Mouse (Mus musculus) forebrain, postnatal 0 days (tissue): ENCODE results near the gene Selenom. TPM values are rescaled to one million over a fixed set of nuclear protein-coding genes. Genes with fewer than 3 reads are reported as not detected.
A peak's percentile ranks its signal among the peaks of the same experiment; 100 is the strongest.

Experiments used
- ATAC-seq: fragments of 200-750 bp; cut with Nextera tagmentation; 2 replicates; pipeline ENCODE4 v1.8.0; 2017; ENCODE audit warnings: mild to moderate bottlenecking, moderate library complexity
- DNase-seq: peaks from one replicate; pipeline ENCODE4 v3.0.0-alpha.2; 2015
- H3K27ac ChIP-seq: fragments of 300-500 bp; sonication (generic); 2 replicates; pipeline ENCODE4 v1.5.1; 2014; ENCODE audit warnings: low read depth, mild to moderate bottlenecking, antibody characterized with exemption, low read length, moderate library complexity, mixed read lengths
- H3K27me3 ChIP-seq: fragments of 300-500 bp; sonication (generic); 2 replicates; pipeline ENCODE4 v1.6.1; 2014; ENCODE audit warnings: mild to moderate bottlenecking, low read length, mixed read lengths; ENCODE audit not compliant: insufficient read depth
- H3K36me3 ChIP-seq: fragments of 300-500 bp; sonication (generic); 2 replicates; pipeline ENCODE4 v1.6.1; 2014; ENCODE audit warnings: mild to moderate bottlenecking, moderate library complexity; ENCODE audit not compliant: insufficient read depth
- H3K4me1 ChIP-seq: fragments of 300-500 bp; sonication (generic); 2 replicates; pipeline ENCODE4 v1.6.1; 2014; ENCODE audit warnings: antibody characterized with exemption; ENCODE audit not compliant: insufficient read depth
- H3K4me2 ChIP-seq: fragments of 300-500 bp; sonication (generic); 2 replicates; pipeline ENCODE4 v1.6.1; 2014; ENCODE audit warnings: low read depth, mild to moderate bottlenecking, moderate library complexity
- H3K4me3 ChIP-seq: fragments of 300-500 bp; sonication (generic); 2 replicates; pipeline ENCODE4 v1.5.1; 2014; ENCODE audit warnings: low read depth, low read length, mixed read lengths
- H3K9ac ChIP-seq: fragments of 300-500 bp; sonication (generic); 2 replicates; pipeline ENCODE4 v1.6.1; 2014; ENCODE audit warnings: mild to moderate bottlenecking
- H3K9me3 ChIP-seq: fragments of 300-500 bp; sonication (generic); 2 replicates; pipeline ENCODE4 v1.6.1; 2016; ENCODE audit warnings: low read length
- CTCF ChIP-seq: sonication (generic); IDR thresholded peaks from 2 replicates; pipeline ENCODE4 v1.5.1; 2016; ENCODE audit warnings: antibody characterized with exemption, control low read depth, low read depth
- WGBS: fragments of 180-500 bp; shearing (Covaris S2); extraction: QIAGEN DNeasy Blood & Tissue Kit; methylation state at CpG from one replicate; pipeline ENCODE4 v1.1.7; 2014; 5-methylcytosine and 5-hydroxymethylcytosine counted together
- polyA plus RNA-seq: library from polyadenylated mRNA; unstranded; fragments of >200 nt; fragmentation: Nextera tagmentation; extraction: Ambion mirVana; gene quantifications from 2 replicates; pipeline ENCODE4 v1.2.1, GENCODE M21; 2015
- total RNA-seq: library from RNA; depleted of rRNA; stranded (reverse); fragments of >200 nt; gene quantifications from 2 replicates; pipeline ENCODE4 v1.2.3, GENCODE M21; 2014

Gene Selenom
- total and polyA plus RNA-seq, 2 experiments from 2014 or later = 119 to 227 TPM

DNA sequence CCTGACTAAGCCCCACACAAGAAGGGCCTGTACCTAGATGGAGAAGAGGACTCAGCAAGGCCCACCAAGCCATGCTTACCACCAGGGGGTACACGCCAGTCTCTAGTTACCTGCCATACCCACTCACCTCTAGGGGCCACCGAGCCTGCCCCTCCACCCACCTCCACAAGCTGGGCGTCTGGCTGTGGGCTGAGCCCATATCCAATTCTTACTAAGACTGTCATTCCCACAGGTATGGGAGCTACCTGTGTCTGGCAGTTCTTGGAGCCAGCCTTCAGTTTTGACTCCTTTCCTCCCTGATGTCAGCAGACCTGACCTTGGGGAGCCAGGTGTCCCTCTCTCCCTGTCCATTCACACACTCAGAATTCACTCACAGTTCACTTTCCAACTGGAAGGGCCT is 23.2 kb downstream of the Selenom start:
- no peak overlapping the region for H3K27ac ChIP-seq
- H3K27me3 ChIP-seq = no peaks in the 10 kb centered on the region
- H3K9ac ChIP-seq = no peak overlapping the region
- H3K4me1 ChIP-seq = peaks cover 4% of the 10 kb centered on the region; the same call in 1 of the 2 replicates
- DNase-seq = no peak
- no peak for TF ChIP-seq CTCF
- no peak for ATAC-seq
- WGBS = 90% methylated on average over 3 of the region's 3 CpGs
- no peaks in the 10 kb centered on the region for H3K9me3 ChIP-seq
- peak overlapping the region; percentile 61; the same call in 1 of the 2 replicates for H3K4me2 ChIP-seq
- H3K4me3 ChIP-seq = no peak overlapping the region
- no peaks in the 10 kb centered on the region for H3K36me3 ChIP-seq

DNA sequence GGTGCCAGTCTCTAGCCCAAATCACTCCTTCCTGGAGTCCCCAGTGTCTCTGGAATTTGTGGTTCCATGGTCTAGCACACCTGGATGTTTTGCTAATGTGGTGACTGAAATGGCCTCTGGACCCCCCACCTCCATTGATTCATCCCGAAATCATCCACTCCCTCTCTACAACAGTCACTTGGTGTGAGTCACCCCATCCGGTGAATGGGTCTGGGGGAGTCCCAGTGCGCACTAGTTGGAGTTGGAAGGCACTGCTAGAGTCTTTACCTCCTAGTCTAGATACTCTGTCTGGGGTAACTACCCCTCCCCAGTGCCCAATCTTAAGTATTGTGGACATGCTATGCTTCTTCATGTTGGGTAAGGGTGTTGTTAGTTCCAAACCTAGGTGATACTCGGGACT is 23.9 kb downstream of the Selenom start:
- ATAC-seq (no peak), DNase-seq (no peak)
- H3K9ac ChIP-seq = peak overlapping the region; percentile 46
- no peak for TF ChIP-seq CTCF
- peaks cover 4% of the 10 kb centered on the region; the same call in 1 of the 2 replicates for H3K4me1 ChIP-seq
- peak overlapping the region; percentile 61 for H3K4me2 ChIP-seq
- peak overlapping the region; percentile 49 for H3K4me3 ChIP-seq
- no peaks in the 10 kb centered on the region for H3K27me3 ChIP-seq
- no peaks in the 10 kb centered on the region for H3K9me3 ChIP-seq
- H3K36me3 ChIP-seq = no peaks in the 10 kb centered on the region
- H3K27ac ChIP-seq = no peak overlapping the region
- WGBS = 63% methylated on average over 4 of the region's 4 CpGs

DNA sequence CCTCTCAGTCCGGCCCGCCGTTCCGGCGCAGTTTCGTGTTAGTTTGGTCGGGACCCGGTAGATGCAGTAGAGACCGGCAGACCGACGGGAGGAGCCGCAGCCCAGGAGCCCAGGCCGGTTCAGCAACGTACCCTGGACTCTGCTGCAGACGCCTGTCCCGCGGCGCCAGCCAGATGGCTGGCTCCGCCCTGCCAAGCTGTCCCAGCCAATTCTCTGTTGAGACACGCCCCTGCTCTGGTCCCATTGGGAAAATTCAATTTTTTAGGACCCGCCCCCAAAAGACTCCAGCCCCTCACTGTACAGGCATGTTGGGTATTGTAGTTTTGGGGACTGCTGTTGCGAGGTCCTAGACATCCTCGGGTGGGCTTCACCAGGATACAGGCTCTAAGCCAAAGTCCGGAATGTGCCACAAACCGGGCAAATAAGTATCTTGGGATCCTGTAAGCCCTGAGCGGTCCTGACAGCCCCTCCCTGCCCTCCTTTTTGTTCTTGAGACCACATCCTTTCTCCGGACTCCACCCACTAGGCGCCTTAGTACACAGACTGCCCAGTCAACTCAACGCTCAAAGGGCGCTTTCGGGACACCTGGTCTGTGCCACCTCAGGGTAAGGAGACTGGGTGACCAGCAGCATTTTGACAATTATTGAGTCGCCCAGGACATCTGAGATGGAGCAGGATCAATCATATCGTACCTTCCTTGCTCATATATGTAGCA is 24.8 kb downstream of the Selenom start:
- Histone ChIP-seq H3K4me3 (peak overlapping the region; percentile 49), H3K4me1 (peaks cover 4% of the 10 kb centered on the region; the same call in 1 of the 2 replicates), H3K36me3 (no peaks in the 10 kb centered on the region), H3K9me3 (no peaks in the 10 kb centered on the region), H3K27ac (no peak overlapping the region), H3K4me2 (peak overlapping the region; percentile 61), H3K9ac (peak overlapping the region; percentile 46), H3K27me3 (no peaks in the 10 kb centered on the region)
- TF ChIP-seq CTCF = no peak
- DNase-seq (peak; percentile 94), ATAC-seq (peak; percentile 94)
- WGBS = 3% methylated on average over 33 of the region's 33 CpGs

GRCm38 (mm10) chr11:3539826-3540196 is 25.3 kb downstream of the Selenom start:
- H3K9me3 ChIP-seq = 0 out of 2 replicates have a peak, but pooled peaks cover 3% of the 10 kb centered on the region
- peaks cover 4% of the 10 kb centered on the region; the same call in 1 of the 2 replicates for H3K4me1 ChIP-seq
- H3K27ac ChIP-seq = no peak overlapping the region
- no peaks in the 10 kb centered on the region for H3K36me3 ChIP-seq
- peak overlapping the region; percentile 61 for H3K4me2 ChIP-seq
- peak overlapping the region; percentile 14 for H3K9ac ChIP-seq
- ATAC-seq = no peak
- DNase-seq = no peak
- H3K27me3 ChIP-seq = no peaks in the 10 kb centered on the region
- WGBS = 74% methylated on average over 4 of the region's 4 CpGs
- peak overlapping the region; percentile 49 for H3K4me3 ChIP-seq
- TF ChIP-seq CTCF = 0 out of 2 replicates have a peak, but pooled peaks have one; percentile 14

DNA sequence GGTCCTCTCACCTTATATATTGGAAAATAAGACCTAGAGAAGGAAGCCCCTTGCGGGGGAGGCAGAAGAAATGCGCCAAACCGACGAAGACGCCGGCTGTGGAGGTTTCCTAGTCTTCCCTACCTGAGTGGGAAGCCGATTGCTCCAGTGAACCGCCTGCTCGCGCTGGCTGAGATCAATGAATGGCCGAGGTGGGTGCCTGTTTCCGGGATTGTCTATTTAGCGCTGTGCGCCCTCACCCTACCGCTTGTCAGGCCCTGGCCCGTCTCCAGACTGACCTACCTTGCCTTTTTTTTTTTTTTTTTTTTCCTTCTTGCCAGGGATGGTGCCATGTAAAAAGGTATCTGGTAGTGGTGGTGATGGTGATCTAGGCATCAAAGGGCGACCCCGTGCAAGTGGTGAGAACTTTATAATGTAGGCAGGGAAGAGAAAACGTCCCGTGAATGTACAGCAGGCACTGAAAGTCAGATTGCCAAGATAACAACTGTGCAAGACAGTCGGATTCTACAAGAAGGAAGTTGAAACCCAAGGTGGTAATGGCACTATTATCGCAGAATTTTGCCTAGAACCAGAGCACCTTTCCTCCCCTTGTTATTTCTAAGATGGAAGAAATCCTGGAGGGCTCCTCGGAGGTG is 26.1 kb downstream of the Selenom start, which contains the start of gene Smtn:
Gene Smtn (minus strand): TSS at position 162 of the 635 bp plus-strand sequence.
- no peak for TF ChIP-seq CTCF
- Histone ChIP-seq H3K4me1 (peaks cover 4% of the 10 kb centered on the region; the same call in 1 of the 2 replicates), H3K27ac (no peak within 1 kb of the TSS), H3K27me3 (no peaks in the 10 kb centered on the region), H3K9ac (peak within 1 kb of the TSS; percentile 14), H3K9me3 (0 out of 2 replicates have a peak, but pooled peaks cover 3% of the 10 kb centered on the region), H3K4me3 (peak within 1 kb of the TSS; percentile 49), H3K36me3 (no peaks in the 10 kb centered on the region), H3K4me2 (peak within 1 kb of the TSS; percentile 61)
- 95% methylated on average over 23 of the region's 23 CpGs for WGBS
- DNase-seq = no peak
- no peak for ATAC-seq

DNA sequence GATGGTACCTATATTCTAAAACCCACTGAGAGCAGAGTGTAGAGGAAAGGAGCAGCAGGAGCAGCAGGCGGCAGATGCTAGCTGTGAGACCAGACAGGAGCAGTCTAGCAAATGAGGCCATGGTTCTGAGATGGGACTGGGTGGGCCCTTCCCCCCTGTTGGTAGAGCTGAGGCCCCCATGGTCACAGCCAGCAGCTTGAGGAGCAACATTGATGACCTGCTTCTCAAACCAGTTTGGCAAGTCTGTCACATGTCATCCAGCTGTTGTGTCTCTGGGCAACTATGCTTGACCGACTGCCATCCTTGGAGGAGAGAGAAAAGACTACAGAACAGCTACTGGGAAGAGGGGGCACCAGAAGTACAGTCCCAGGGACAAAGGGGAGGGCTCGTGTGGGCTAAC is 27.4 kb downstream of the Selenom start:
- ATAC-seq = no peak
- Histone ChIP-seq H3K27me3 (no peaks in the 10 kb centered on the region), H3K27ac (no peak overlapping the region), H3K4me2 (no peak overlapping the region), H3K9me3 (0 out of 2 replicates have a peak, but pooled peaks cover 3% of the 10 kb centered on the region), H3K4me1 (peaks cover 4% of the 10 kb centered on the region; the same call in 1 of the 2 replicates), H3K9ac (no peak overlapping the region), H3K4me3 (no peak overlapping the region), H3K36me3 (no peaks in the 10 kb centered on the region)
- DNase-seq = no peak
- no peak for TF ChIP-seq CTCF
- WGBS = 79% methylated on average over 3 of the region's 3 CpGs

DNA sequence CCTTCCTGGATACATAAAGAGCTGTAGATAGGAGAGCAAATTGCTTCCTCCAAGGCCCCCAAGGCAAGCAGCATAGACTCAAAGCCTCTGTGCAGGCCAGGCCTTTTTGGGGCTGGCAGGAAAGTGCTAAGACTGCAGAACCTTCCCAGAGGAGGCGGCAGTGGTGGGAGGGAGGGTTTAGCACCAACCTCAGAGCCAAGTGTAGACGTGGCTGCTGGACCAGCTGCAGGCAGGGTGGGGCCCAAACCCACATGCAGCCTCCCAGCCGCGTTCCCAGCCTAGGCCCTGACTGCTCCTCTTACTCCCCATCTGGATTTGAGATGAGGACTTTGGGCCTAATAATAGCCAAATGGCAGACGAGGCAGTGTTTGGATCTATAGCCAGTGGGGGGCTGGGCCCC is 28.5 kb downstream of the Selenom start:
- Histone ChIP-seq H3K27me3 (no peaks in the 10 kb centered on the region), H3K4me2 (no peak overlapping the region)

More for the DNA sequence above, 28.5 kb downstream of the Selenom start:
- 50% methylated on average over 5 of the region's 5 CpGs for WGBS
- Histone ChIP-seq H3K36me3 (no peaks in the 10 kb centered on the region), H3K9ac (no peak overlapping the region), H3K9me3 (0 out of 2 replicates have a peak, but pooled peaks cover 3% of the 10 kb centered on the region), H3K4me3 (no peak overlapping the region), H3K27ac (no peak overlapping the region), H3K4me1 (peaks cover 4% of the 10 kb centered on the region; the same call in 1 of the 2 replicates)
- no peak for DNase-seq
- TF ChIP-seq CTCF = no peak
- no peak for ATAC-seq
